Mouse (Mus musculus) forebrain, postnatal 0 days (tissue): ENCODE measurements around the gene Cyren. TPM values are rescaled to one million over a fixed set of nuclear protein-coding genes. Genes with fewer than 3 reads are reported as not detected.

ENCODE experiments used
- ATAC-seq: fragments of 200-750 bp; cut with Nextera tagmentation; 2 replicates; pipeline ENCODE4 v1.8.0; 2017; ENCODE audit warnings: mild to moderate bottlenecking, moderate library complexity
- DNase-seq: peaks from one replicate; pipeline ENCODE4 v3.0.0-alpha.2; 2015
- H3K27ac ChIP-seq: fragments of 300-500 bp; sonication (generic); 2 replicates; pipeline ENCODE4 v1.5.1; 2014; ENCODE audit warnings: low read depth, mild to moderate bottlenecking, antibody characterized with exemption, low read length, moderate library complexity, mixed read lengths
- H3K27me3 ChIP-seq: fragments of 300-500 bp; sonication (generic); 2 replicates; pipeline ENCODE4 v1.6.1; 2014; ENCODE audit warnings: mild to moderate bottlenecking, low read length, mixed read lengths; ENCODE audit not compliant: insufficient read depth
- H3K36me3 ChIP-seq: fragments of 300-500 bp; sonication (generic); 2 replicates; pipeline ENCODE4 v1.6.1; 2014; ENCODE audit warnings: mild to moderate bottlenecking, moderate library complexity; ENCODE audit not compliant: insufficient read depth
- H3K4me1 ChIP-seq: fragments of 300-500 bp; sonication (generic); 2 replicates; pipeline ENCODE4 v1.6.1; 2014; ENCODE audit warnings: antibody characterized with exemption; ENCODE audit not compliant: insufficient read depth
- H3K4me2 ChIP-seq: fragments of 300-500 bp; sonication (generic); 2 replicates; pipeline ENCODE4 v1.6.1; 2014; ENCODE audit warnings: low read depth, mild to moderate bottlenecking, moderate library complexity
- H3K4me3 ChIP-seq: fragments of 300-500 bp; sonication (generic); 2 replicates; pipeline ENCODE4 v1.5.1; 2014; ENCODE audit warnings: low read depth, low read length, mixed read lengths
- H3K9ac ChIP-seq: fragments of 300-500 bp; sonication (generic); 2 replicates; pipeline ENCODE4 v1.6.1; 2014; ENCODE audit warnings: mild to moderate bottlenecking
- H3K9me3 ChIP-seq: fragments of 300-500 bp; sonication (generic); 2 replicates; pipeline ENCODE4 v1.6.1; 2016; ENCODE audit warnings: low read length
- CTCF ChIP-seq: sonication (generic); IDR thresholded peaks from 2 replicates; pipeline ENCODE4 v1.5.1; 2016; ENCODE audit warnings: antibody characterized with exemption, control low read depth, low read depth
- WGBS: fragments of 180-500 bp; shearing (Covaris S2); extraction: QIAGEN DNeasy Blood & Tissue Kit; methylation state at CpG from one replicate; pipeline ENCODE4 v1.1.7; 2014; 5-methylcytosine and 5-hydroxymethylcytosine counted together
- polyA plus RNA-seq: library from polyadenylated mRNA; unstranded; fragments of >200 nt; fragmentation: Nextera tagmentation; extraction: Ambion mirVana; gene quantifications from 2 replicates; pipeline ENCODE4 v1.2.1, GENCODE M21; 2015
- total RNA-seq: library from RNA; depleted of rRNA; stranded (reverse); fragments of >200 nt; gene quantifications from 2 replicates; pipeline ENCODE4 v1.2.3, GENCODE M21; 2014

Gene Cyren
- total and polyA plus RNA-seq, 2 experiments from 2014 or later = 5.0 to 5.7 TPM

DNA sequence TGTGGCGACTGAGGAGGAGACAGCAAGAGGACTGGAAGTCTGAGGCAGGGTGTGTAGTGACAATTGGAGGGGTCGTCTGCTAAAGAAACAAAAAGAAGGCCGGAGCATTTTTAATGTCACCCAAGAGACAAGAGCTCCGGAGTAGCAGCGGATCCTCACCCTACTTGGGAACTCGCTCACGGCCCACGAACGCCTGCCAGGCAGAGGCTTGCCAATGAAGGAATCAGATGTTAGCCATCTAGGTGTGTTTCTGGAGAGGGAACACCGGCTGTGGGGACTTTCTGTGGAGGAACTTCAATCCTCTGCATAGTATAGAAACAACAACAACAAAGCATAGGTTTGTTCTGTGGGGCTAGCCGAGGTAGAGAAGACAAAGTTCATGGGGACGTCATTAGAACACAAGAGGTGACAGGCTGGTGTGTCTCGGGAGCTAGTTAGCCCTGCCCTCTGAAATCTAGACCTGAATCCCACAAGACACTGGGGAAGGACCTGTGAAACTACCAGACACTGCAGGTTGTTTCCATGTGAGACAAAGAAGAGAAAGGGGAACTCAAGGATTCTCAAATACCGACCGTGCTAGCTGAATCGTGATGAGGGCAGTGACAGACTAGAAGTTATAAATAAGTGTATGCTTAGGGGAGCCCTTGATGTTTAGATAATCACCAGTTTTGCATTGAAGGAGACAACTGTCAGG lies 10.4 kb downstream of the Cyren start:
- no peak overlapping the region for H3K4me2 ChIP-seq
- 81% methylated on average over 16 of the region's 16 CpGs for WGBS
- no peak for TF ChIP-seq CTCF

DNA sequence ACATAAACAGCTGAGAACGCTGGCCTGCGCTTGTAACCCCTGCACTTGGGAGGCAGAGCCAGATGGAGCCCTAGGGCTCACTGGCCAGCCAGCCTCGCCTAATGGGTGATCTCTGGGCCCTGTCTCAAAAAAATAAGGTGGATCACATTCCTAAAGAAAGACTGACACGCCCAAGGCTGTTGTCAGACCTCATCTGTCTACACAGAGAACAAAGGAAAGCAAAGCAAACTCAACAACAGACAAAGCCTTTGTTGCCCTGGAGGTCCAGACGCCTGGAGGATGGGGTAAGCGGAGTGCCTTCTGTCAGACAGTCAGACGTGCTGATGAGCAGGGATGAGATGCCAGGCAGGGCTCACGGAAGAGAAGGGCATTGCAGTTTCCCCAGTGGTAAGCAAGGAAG lies 11.1 kb downstream of the Cyren start:
- DNase-seq = no peak
- 53% methylated on average over 8 of the region's 8 CpGs for WGBS
- H3K9ac ChIP-seq = no peak overlapping the region

More for the DNA sequence above, 10.4 kb downstream of the Cyren start:
- ATAC-seq (no peak), DNase-seq (no peak)
- H3K27me3 ChIP-seq = no peaks in the 10 kb centered on the region
- no peaks in the 10 kb centered on the region for H3K4me1 ChIP-seq
- no peaks in the 10 kb centered on the region for H3K9me3 ChIP-seq
- no peak overlapping the region for H3K9ac ChIP-seq
- no peak overlapping the region for H3K27ac ChIP-seq
- H3K4me3 ChIP-seq = no peak overlapping the region
- no peaks in the 10 kb centered on the region for H3K36me3 ChIP-seq

DNA sequence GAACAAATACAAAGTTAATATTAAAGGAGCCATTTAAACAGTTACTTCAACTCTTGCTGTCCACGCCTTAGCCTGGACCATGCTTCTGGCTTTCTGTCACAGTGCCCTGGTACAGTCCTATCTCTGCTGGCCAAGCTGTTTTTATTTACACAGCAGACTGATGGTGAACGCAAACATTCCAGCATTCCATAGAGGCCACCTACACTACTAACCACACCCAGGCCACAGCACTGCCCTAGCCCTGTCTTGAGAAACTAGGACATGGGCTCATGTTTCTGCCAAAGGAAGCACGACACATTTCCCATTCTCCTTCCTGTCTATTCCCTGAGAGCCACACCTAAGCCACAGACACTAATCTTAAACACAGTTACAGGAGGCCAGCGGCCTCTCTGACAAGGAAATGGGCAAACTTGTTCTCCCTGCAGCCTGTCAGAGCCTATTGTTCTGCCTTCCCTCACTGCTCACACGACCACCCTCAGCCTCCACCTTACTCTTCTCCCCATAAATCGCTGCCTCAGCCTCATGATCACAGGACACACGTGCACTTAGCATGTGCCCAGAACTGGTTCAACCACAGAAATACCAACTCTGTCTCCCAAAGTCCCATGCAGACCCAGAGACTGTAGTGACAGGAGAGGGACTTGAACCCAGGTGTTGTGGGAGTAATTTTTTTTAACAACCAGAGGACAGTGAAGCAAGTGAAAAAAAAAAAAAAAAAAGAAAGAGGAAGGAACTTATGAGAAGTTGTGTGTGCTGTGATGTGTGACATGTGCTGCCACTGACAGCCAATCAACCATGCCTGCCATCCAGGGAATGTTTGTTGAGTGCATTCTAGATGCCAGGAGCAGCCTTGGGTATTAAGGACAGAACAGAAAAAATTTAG lies 11.9 kb downstream of the Cyren start:
- Histone ChIP-seq H3K9ac (no peak overlapping the region), H3K27ac (no peak overlapping the region), H3K9me3 (no peaks in the 10 kb centered on the region), H3K36me3 (no peaks in the 10 kb centered on the region), H3K4me3 (no peak overlapping the region), H3K4me1 (no peaks in the 10 kb centered on the region), H3K4me2 (no peak overlapping the region), H3K27me3 (no peaks in the 10 kb centered on the region)
- TF ChIP-seq CTCF = no peak
- DNase-seq = no peak
- ATAC-seq = no peak
- WGBS = 74% methylated on average over 7 of the region's 7 CpGs

More for the DNA sequence above, 11.1 kb downstream of the Cyren start:
- Histone ChIP-seq H3K4me3 (no peak overlapping the region), H3K9me3 (no peaks in the 10 kb centered on the region), H3K4me1 (no peaks in the 10 kb centered on the region), H3K27me3 (no peaks in the 10 kb centered on the region), H3K27ac (no peak overlapping the region), H3K36me3 (no peaks in the 10 kb centered on the region), H3K4me2 (no peak overlapping the region)
- TF ChIP-seq CTCF = no peak
- ATAC-seq = no peak

DNA sequence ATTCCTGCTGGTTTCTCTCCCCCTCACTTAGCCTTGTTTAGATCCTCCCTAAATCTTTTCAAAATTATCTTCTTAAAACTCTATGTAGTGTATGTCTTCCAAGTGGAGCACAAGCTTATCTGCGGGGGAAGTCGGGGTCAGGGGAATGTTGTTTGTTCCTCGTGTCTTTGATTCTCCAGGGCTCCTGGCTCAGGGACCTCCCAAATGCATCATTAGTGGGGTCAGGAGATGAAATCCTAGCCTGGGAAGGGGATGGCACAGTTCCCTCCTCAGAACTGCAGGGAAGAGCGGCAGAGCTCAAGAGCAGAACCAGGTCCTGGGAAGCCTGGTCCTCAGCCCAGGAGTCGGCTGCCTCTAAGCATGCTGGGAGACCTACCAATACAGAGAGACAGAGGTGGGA lies 12.6 kb downstream of the Cyren start:
- Histone ChIP-seq H3K9ac (no peak overlapping the region), H3K4me3 (no peak overlapping the region), H3K36me3 (no peaks in the 10 kb centered on the region), H3K27me3 (no peaks in the 10 kb centered on the region), H3K4me2 (no peak overlapping the region), H3K9me3 (no peaks in the 10 kb centered on the region), H3K4me1 (no peaks in the 10 kb centered on the region), H3K27ac (no peak overlapping the region)
- WGBS = 77% methylated on average over 5 of the region's 5 CpGs
- TF ChIP-seq CTCF = no peak
- DNase-seq (no peak), ATAC-seq (no peak)

DNA sequence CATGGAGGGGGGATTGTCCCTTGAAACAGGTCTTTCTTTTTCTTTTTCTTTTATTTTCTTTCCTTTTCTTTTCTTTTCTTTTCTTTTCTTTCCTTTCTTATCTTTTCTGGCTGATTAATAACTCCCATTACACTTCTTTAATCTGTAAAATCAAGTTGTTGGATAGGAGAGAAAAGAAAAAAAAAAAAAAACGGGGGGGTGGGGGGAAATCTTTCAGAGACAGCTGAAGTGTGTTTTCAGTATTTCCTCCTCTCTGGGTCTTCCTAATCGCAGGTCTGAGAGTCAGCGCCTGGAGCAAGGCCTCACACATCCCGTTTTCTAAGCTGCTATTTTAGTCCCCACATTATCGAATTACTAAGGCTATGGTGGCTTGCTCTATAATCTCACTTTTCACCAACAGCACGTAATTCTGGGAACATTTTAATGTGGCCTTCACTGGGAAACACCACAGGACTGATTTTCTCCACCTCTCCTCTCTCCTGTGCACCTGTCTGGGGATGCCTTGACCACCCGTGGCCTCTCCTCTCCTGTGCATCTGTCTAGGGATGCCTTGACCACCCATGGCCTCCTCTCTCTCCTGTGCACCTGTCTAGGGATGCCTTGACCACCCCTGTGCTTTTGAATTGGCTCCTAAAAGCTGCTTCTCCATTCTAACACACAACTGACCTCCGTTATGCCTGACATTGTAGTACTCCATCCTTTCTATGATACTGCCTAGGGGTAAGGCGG lies 13.9 kb downstream of the Cyren start:
- no peak for DNase-seq
- Histone ChIP-seq H3K27me3 (no peaks in the 10 kb centered on the region), H3K9me3 (no peaks in the 10 kb centered on the region), H3K36me3 (no peaks in the 10 kb centered on the region), H3K9ac (no peak overlapping the region), H3K4me1 (no peaks in the 10 kb centered on the region), H3K4me2 (no peak overlapping the region), H3K4me3 (no peak overlapping the region), H3K27ac (no peak overlapping the region)
- ATAC-seq = no peak
- TF ChIP-seq CTCF = no peak
- WGBS = 72% methylated on average over 9 of the region's 9 CpGs

DNA sequence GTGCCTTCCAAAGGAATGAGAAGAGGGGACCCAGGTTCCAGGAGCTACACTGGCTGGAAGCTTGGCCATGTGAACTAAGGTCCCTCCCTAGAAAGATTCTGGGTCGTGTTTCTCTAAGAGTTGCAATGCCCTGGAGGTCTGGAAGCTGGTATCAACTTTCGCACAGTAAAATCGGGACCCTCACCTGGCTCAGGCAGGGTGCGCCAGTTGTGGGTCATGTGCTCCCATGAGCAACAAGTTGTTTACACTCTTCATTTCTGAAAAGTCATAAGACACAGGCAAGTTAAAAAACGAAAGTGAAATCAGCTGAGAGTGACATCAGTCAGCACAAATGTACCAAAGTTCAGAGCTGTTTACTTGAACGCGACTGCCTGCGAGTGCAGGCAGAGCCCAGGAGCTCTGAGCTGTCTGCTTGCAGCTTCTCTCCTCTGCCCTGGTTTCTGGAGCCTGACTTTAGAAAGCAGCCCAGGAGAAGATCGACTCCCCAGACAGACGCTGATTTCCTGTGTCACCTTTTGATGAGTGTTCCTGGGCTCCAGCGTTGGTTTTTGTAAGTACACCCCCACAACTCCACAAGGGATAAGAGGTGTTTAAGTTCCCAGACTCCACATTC lies 15.0 kb downstream of the Cyren start, which contains the start of gene Tmem140:
TSS of gene Tmem140 (plus strand) at position 356 of the 613 bp plus-strand sequence.
- Histone ChIP-seq H3K4me3 (no peak within 1 kb of the TSS), H3K9me3 (no peaks in the 10 kb centered on the region), H3K4me2 (no peak within 1 kb of the TSS), H3K27ac (no peak within 1 kb of the TSS), H3K4me1 (no peaks in the 10 kb centered on the region), H3K36me3 (no peaks in the 10 kb centered on the region), H3K27me3 (no peaks in the 10 kb centered on the region), H3K9ac (no peak within 1 kb of the TSS)
- DNase-seq (no peak), ATAC-seq (no peak)
- 73% methylated on average over 11 of the region's 11 CpGs for WGBS
- no peak for TF ChIP-seq CTCF
